Mouse (Mus musculus): ENCODE measurements around the gene Syt17.

Gene Syt17

DNA sequence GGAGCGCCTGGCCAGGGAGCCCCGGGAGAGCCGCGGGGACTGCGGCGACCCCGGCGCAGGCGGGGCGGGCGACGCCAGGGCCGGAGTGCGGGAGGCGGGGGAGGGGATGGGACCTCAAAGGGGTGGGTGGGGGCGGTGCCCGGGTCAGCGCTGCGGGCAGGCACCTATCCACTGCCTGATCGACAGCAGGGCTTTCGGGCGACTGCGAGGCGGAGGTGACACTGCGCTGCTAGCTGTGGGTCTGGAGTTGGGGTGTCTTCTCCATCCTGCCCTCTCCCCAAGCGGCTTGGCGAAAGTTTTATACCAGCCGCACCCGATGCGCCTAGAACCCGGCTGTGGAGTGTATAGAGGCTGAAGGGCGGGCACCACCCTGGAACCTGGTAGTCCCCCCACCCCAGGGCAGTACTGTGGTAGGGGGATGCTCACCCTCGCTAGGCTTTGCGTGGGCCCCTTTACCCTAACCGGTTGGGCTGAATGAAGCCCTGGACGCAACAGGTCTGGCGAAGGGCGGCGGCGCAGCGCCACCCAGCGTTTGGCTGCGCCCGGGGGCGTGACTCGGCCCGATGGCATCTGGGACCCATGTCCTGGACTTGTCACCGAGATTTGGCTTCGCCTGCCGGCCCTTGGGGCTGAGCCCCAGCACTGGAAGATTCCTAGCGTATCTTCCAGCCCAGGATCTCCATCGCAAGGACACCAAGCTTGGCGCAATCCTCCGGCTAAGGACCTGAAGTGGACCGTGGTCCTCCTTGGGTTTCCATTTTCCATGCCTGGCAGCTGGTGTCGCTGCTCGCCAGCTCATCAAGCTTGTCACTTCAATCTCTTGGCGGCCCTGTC, at the start of gene Syt17:
TSS of gene Syt17 (minus strand) at position 89 of the 834 bp plus-strand sequence.
- no peak for DNase-seq (ENCODE audit: extremely low spot score, low read depth, low spot score)

DNA sequence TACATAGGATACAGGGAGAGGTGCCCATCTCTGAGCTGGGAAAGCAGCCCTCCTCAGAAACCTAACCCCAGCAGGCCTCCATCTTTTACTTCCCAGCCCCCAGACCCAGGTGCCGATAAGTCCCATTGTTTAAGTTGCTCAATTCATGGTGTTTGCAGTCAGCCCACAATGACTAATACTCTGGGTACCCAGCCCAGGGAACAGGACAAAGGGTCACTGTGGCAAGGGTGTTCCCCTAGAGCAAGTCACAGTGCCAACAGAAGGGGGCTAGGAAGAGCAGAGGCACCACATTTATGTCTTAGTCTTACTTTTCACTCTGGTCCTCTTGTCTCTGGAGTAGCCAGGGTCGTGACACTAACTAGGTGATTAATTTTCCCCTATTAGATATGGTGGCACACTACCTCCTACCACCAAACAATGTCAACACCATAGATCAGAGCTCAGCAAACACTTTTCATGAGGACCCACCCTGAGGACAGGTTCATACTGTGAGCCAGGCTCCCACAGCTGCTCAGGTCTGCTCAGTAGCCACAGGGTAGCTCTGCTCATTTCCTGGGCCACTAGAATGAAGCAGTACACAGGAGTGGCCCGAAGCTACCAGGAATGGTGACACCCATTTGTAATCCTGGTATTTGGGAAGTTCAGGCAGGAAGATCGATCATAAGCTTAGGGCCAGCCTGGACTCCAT, 47.0 kb upstream of the Syt17 start:
- DNase-seq (ENCODE audit: extremely low spot score, low read depth, low spot score): no peak

DNA sequence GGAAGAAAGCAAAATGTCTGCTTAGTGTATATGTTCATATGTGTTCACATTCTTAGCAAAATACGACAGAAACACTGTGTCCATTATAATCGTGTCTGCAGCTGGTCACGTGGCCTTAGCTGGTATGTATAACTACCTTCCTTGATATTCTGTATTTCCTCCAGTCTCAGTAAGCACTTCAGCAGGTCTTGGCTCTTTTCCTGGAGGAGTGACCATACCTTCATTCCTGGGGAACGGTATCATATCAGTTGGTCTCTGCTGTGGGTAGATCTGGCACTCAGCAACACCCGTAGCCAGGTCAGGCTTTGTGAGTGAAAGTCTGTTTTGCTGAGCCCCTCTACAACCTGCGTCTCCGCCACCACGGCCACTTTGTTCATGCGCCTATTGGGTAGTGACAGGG, 45.9 kb upstream of the Syt17 start:
- DNase-seq (ENCODE audit: extremely low spot score, low read depth, low spot score): no peak

DNA sequence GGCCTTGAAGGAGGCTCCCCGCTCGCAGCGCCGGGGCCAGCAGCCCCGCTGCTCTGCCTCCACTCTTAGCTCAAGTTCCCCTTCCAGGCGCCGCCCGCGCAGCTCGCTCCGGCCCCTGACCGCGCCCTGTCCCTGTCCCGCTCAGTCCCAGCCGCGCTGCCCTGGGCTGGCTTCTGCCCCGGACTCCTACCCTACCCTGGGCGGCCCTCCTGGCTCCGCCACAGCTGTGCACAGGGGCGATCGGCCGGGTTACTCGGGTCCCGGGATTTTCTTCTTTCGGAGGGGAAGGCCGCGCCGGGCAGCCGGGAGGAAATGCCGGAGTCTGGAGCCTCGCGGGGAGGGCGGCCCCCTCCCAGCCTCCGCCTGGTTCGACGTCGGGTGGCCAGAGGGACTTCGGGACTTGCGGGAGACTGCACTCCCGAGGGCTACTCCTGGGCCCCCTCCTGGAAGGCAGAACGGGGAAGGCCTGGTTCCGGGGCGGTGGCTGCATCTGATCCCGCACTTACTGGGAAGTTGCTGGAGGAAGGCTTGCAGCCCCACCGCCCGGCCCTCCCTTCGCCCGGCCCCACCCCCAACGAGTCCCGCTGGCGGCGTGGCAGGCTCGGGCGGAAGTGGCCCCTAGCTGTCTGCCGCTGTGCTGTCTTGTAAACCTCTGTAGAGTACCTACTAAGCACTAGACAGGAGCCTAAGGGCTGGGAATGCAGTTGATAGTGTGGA, 43.6 kb upstream of the Syt17 start, which contains the start of gene Itpripl2:
TSS of gene Itpripl2 (minus strand) at position 545 of the 717 bp plus-strand sequence.
- no peak for DNase-seq (ENCODE audit: extremely low spot score, low read depth, low spot score)

DNA sequence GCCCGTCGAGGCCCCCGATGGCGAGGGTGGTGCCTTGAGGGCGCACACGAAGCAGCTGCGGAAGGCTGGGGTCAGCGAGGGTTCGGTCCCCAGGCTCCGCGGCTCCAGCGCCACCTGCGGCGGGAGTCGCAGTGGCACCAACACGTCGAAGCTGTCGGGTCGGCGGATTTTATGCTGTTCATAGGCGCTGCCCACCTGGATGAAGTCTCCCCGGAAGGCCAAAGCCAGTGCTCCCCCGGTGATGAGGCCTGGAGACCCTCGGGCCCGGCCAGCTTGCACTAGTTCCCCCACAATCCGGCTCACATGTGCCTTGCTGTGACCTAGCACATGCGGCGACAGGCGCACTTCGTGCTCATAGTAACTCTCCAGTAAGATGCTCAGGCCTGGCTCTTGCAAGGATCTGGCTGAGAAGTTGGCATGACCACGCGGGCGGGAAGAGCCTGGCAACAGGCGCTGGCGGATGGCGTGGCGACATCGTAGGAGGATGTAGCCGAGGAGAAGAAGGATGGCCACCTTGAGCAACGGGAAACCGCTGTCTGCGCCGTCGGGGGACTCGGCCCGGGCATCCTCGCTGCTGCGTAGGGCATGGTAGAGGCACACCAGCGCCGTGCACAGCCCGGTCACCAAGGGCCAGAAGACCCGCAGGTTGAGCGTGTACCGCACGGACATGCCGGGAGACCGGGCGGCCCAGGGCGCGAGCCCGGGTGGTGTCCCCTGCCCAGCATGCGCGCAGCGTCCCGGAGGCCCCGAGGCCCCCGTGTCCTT, 42.8 kb upstream of the Syt17 start:
- no peak for DNase-seq (ENCODE audit: extremely low spot score, low read depth, low spot score)

DNA sequence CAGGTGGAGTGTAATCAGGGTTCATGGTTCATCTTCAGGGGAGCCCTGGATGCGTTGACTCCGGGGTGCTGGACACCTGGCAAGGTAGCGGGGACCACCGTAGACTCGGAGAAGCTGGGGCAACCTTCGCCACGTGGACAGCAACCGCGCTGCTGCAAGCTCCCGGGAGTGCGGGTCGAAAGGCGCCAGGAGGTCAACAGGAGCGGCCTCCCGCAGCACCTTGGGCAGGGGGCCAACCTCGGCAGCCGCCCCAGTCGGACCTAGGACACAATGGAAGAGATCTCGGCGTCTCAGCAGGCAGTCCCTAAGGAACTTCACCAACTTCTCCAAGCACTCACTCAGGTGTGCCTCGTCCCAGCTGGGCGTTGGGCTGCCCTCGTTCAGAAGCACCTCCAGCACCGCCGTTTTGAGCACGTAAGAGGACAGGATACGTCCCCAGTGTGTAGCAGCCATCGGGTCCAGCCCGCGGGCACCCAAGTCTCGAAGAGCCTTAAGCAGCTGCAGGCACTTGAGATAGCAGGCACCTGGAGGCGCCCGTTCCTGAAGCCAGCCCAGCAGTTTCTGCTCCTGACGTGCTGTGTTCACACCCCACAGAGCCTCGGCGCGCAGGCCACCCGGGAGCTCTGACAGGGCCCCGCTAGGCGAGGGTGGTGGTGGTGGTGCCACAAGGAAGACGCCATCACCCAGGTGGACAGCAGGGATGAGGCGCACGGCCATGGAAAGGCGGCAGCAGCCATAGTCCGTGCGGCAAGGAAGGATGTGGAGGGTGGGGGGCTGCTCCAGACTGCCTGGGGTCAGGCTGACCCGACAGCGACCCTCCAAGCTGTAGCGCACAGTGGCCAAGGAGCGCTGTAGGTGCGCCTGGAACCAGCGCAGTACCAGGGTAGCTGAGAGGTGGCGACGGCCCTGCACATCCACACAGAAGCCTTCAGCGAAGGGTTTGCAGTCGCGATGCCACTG, 42.0 kb upstream of the Syt17 start:
- no peak for DNase-seq (ENCODE audit: extremely low spot score, low read depth, low spot score)

DNA sequence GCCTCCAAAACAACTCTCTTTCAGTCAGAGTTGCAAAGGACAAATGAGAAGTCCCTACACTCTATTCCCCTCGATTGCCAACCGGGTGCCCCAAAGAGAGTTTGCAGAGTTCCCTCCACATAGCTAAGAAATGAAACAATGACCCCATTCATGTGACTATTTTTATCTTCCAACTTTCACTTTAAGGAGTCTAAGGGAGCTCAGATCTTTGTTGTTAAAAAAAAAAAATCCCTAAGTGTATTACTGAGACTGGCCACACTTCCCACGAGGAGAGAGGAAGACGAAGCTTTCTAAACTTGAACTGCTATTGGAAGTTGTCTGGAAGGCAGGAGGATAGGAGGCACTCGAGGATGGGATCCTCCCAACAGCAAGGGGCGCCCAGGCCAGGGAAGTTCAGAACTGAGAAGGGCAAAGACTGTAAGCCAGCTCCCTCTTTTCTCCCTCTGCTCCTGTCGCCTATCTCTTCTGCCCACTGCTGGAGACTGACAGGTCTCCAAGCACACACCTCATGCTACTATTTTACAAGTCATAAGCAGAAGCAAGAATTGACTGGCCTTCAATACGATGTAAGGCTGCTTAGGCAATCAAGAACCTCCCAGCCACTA, 40.1 kb upstream of the Syt17 start:
- no peak for DNase-seq (ENCODE audit: extremely low spot score, low read depth, low spot score)

DNA sequence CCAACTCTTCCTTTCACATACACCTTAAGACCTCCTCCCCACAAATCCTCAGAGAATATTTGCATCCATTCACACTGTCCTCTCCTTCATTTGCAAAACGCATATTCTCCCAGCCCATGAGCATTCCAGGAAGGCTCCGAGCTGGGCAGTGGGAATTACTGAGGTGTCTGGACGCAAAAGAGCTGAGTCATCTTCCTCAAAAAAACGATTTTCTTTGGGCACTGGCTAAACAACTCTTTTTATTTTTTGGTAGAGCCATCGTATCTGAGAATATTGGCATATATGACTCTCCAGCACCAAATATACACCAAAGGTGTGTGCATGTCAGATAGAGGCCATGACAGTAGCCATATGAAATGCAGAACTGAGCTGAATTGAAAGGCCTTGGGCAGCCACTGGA, 38.9 kb upstream of the Syt17 start:
- DNase-seq (ENCODE audit: extremely low spot score, low read depth, low spot score): no peak

DNA sequence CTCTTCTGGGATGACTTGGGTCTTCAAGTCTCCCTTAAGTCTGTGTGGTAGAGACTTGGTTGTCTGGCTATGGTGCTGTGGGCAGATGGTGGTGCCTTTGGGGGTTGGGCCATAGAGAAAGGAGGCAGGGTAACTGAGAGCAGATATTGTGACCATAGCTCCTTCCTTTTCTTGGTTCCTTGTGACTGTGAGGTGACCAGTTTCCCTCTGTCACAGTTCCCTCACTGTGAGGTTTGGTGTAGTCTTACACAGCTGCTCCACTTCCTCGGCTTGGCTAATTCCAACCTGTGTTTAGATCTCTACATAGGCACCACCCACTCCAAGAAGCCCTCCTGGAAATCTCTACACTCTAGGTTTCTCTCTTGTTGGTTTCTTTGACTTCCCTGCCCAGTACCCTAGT, 36.0 kb upstream of the Syt17 start:
- DNase-seq (ENCODE audit: extremely low spot score, low read depth, low spot score): no peak

DNA sequence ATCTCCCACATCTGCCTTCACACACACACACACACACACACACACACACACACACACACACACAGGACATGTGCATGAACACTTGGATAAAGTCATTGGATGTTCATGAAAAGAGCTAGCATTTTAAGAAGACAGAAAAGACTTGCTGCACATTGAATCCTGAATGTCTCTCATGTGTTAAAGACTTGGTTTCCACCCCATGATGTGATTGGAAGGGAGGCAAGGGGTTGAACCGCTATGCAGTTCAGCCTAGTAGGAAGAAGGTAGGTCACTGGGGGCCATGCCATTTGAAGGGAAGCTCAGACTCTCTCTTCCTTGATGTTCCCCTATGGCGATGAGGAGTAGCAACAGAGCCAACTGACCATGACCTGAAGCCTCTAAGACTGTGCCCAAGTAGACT, 34.0 kb upstream of the Syt17 start:
- DNase-seq (ENCODE audit: extremely low spot score, low read depth, low spot score): no peak

DNA sequence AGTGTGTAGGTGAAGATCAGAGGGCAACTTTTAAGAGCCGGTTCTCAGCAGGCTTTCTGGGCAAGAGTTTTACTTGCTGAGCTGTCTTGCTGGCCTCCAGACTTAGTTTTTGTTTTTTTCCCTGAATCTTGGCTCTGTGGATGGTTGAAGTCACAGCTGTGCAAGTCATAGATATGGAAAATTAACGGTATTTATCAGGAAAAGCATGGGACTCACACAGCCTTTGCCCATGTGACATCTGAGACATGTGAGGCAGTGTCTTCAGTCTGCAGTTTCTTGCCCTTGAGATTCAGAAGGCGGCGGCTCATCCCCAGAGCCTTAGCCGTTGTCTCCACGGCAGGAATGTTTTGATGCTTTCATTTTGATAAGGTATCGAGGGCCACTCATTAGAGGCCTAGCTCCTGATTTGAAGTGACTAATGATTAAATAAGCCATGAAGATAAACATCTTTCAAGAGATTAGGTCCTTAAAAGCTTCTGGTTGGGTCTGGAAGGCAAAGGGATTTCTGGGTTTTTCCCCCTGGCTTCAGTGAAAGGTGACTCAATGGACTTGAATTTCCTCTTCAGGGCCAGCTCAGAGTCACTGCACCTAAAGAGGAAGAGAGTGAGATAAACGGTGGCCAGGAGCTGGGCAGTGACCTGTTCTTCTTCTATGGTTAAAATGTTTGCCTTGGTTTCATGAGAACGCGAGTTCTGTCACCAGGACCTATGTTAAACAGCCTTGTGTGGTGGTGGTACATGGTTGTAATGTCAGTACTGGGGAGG, 33.2 kb upstream of the Syt17 start:
- no peak for DNase-seq (ENCODE audit: extremely low spot score, low read depth, low spot score)

DNA sequence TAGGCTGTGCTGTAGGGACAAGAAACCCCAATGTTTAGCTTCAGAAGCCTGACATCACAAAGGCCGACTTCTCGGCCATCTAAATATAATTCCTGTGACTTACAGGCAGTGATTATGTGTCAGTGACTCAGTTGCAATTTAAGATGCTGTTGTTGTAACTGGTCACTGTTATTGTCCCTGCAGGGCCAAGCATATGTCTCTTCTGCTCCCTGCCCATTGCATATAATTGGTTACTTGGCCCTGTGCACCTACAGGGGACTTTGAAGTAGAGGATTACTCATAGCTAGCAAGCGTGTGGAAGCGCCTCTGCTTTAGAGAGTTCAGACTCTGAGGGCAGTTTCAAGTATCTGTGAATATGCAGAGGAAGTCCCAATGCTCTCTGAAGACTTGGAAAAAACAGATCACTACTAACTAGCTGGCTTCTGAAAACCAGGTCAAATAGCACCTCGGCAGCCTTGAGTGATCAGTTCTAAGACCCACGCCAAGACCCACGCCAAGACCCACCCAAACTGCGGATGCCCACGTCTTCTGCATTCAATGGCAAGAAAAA, 32.2 kb upstream of the Syt17 start:
- no peak for DNase-seq (ENCODE audit: extremely low spot score, low read depth, low spot score)

DNA sequence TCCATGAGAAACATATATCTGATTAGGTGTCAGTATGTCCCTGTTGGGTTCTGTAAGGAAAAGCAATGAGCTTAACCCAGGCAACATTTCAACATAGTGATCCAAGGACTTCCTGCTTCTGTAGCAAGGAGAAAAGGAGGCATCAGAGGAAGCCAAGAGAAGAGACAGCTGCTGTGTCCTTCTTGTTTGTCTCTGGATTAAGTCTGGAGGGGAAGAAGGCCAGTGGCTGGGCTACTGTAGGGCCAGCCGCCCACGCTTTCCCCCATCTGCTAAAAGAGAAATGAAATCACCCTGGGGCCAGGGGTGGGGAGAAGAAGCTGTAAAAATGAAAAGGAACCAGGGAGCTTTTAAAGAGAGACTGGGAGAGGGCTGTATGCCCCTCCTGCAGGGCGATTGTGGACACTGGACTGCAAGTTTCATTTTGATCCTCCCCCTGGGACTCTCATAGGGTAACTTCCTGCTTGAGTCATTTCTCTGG, 30.9 kb upstream of the Syt17 start:
- no peak for DNase-seq (ENCODE audit: extremely low spot score, low read depth, low spot score)

DNA sequence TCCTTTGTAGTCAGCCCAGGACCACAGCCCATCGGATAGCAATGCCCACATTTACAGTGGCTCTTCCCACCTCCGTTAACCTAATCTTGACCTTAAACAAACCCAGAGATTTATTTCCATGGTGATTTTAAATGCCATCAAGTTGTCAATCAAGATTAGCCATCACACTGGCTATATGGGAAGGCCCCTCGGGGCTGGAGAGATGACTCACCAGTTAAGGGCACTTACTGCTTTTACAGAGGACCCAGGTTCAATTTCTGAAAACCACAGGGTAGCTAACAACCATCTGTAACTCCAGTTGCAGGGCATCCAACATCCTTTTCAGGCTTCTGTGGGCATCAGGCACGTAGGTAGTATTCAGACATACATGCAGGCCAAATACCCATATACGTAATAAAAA, 28.4 kb upstream of the Syt17 start:
- DNase-seq (ENCODE audit: extremely low spot score, low read depth, low spot score): no peak

DNA sequence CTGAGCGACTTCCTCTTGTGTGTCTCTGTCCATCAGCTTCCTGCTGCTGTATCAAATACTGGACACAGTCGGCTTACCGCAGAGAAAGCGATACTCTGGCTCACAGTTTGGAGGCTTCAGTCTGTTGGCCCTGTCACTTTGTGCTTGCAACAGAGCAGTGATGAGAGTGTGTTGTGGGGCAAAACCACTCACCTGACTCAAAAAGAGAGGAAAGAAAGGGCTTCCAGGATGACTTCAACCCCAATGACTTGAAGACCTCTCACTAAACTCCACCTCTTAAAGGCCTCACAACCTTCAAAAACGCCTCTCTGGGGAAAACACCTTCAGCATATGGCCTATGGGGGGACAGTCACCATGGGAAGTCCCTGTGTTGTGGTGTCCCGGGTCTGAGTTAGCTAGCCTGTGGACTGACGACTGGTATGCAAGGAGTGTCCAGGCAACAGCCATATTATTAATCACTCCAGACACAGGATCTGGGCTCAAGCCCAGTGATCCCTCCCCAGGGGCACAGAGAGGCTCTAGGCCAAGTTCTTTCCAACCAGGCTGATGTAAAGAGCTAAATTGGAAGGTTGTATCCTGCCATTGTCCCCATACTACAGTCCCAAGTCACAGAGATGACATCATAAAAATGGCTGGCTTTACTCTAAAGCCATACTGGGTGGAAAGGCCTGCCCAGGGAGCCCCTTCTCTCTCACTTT, 27.1 kb upstream of the Syt17 start:
- DNase-seq (ENCODE audit: extremely low spot score, low read depth, low spot score): no peak

DNA sequence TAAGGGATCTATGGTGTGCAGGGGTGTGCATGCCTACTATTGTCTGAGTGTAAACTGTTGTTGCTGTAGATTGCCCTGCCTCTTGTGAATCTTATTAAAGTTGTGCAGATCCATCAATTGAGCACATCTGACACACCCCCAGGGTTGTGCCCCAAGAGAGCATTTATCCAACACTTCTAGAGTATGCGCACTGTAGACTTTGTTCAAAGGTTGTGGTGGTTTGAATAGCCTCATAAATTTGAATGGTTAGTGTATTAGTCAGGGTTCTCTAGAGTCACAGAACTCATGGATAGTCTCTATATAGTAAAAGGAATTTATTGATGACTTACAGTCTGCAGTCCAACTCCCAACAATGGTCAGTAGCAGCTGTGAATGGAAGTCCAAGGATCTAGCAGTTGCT, 24.9 kb upstream of the Syt17 start:
- no peak for DNase-seq (ENCODE audit: extremely low spot score, low read depth, low spot score)

DNA sequence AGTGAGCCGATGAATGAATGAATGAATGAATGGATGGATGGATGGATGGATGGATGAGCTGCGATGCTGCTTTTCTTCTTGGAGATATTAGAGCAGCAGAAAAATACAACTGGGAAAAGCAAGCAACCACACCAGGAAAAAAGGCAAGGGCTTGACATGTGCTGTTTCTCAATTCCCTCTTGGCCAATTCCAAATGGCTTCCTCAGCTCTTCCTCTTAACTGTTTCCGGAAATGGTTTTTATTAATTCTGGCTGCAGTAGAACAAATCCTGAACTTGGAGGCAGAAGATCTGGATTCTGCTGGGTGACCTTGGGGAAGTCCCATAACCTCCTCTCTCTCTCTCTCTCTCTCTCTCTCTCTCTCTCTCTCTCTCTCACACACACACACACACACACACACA, 20.0 kb upstream of the Syt17 start:
- DNase-seq (ENCODE audit: extremely low spot score, low read depth, low spot score): no peak

DNA sequence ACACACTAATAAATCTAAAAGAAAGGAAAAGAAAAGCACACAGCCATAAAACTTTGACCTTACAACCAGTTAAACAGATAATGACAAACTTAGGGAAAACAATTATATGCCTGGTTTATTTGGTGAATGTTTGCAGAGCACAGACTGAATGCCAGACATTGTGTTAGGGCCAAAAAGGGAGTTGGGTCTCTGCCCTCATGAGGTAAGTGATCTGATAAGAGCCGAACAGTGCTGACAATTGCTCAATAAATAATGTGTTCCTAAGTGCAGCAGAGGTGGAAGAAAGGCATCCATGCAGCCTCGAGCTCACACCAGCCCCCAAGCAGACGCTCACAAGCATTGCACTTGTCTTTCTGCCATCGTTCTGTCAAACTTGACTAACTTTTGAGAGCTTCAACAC, 16.4 kb upstream of the Syt17 start:
- no peak for DNase-seq (ENCODE audit: extremely low spot score, low read depth, low spot score)

Data from hindlimb bud, embryonic 11.5 days (tissue).